Mouse (Mus musculus) forebrain, embryonic 10.5 days (tissue): Measurements from ENCODE around the gene Catsperg1. TPM values are rescaled to one million over a fixed set of nuclear protein-coding genes. Genes with fewer than 3 reads are reported as not detected.
"Not testable (repeated sequence)": the region's sequence is repeated elsewhere in the genome, so short reads cannot be mapped to it uniquely, and the experiment has no call there.

Source experiments
- DNase-seq: peaks from one replicate; pipeline ENCODE4 v3.0.0-alpha.2; 2017; ENCODE audit warnings: low spot score; ENCODE audit errors: extremely low spot score
- H3K27ac ChIP-seq: fragments of 300-500 bp; sonication (generic); 2 replicates; pipeline ENCODE4 v1.5.1; 2016; ENCODE audit warnings: mild to moderate bottlenecking
- H3K27me3 ChIP-seq: fragments of 300-500 bp; sonication (generic); 2 replicates; pipeline ENCODE4 v1.6.1; 2016; ENCODE audit warnings: mild to moderate bottlenecking; ENCODE audit not compliant: poor library complexity, severe bottlenecking
- H3K36me3 ChIP-seq: fragments of 300-500 bp; sonication (generic); replicated peaks from 2 replicates; pipeline ENCODE4 v1.6.1; 2016; ENCODE audit warnings: mild to moderate bottlenecking, moderate library complexity
- H3K4me1 ChIP-seq: fragments of 300-500 bp; sonication (generic); 2 replicates; pipeline ENCODE4 v1.6.1; 2016
- H3K4me3 ChIP-seq: fragments of 300-500 bp; sonication (generic); 2 replicates; pipeline ENCODE4 v1.5.1; 2016; ENCODE audit warnings: mild to moderate bottlenecking, moderate library complexity
- H3K9me3 ChIP-seq: fragments of 300-500 bp; sonication (generic); 2 replicates; pipeline ENCODE4 v1.6.1; 2016; ENCODE audit warnings: mild to moderate bottlenecking, moderate library complexity
- WGBS: fragments of 180-500 bp; shearing (Covaris S2); methylation state at CpG from one replicate; pipeline ENCODE4 v1.1.7; 2016; 5-methylcytosine and 5-hydroxymethylcytosine counted together
- polyA plus RNA-seq: library from polyadenylated mRNA; unstranded; fragments of >200 nt; fragmentation: Nextera tagmentation; extraction: Ambion mirVana; gene quantifications from 2 replicates; pipeline ENCODE4 v1.2.1, GENCODE M21; 2016

Gene Catsperg1
- polyA plus RNA-seq, 1 experiment from 2014 or later: 0.33 TPM

DNA sequence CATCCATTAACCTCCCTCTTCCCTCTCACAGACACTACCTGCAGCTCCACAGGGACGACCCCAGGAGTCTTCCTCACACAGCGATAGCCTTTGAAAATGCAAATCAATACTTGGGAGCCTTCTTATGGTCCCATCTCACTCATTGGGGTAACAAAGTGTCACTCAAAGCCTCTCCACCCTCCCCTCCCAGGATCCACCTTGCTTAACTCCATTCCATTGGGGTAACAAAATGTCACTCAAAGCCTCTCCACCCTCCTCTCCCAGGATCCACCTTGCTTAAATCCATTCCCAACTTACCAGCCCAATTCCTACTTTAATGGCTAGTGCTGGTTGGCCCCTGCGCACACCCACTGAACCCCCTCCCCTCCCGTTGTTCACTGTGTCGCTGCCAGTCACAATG, 55.6 kb downstream of the Catsperg1 start:
- peaks cover 49% of the 10 kb centered on the region for H3K4me1 ChIP-seq
- peaks cover 54% of the 10 kb centered on the region for H3K27me3 ChIP-seq
- no peak for DNase-seq
- H3K4me3 ChIP-seq: peak overlapping the region; percentile 19
- H3K9me3 ChIP-seq: peaks cover 9% of the 10 kb centered on the region; the same call in 1 of the 2 replicates
- peaks cover 34% of the 10 kb centered on the region for H3K36me3 ChIP-seq
- H3K27ac ChIP-seq: no peak overlapping the region
- WGBS: under 1% methylated on average over 5 of the region's 5 CpGs

DNA sequence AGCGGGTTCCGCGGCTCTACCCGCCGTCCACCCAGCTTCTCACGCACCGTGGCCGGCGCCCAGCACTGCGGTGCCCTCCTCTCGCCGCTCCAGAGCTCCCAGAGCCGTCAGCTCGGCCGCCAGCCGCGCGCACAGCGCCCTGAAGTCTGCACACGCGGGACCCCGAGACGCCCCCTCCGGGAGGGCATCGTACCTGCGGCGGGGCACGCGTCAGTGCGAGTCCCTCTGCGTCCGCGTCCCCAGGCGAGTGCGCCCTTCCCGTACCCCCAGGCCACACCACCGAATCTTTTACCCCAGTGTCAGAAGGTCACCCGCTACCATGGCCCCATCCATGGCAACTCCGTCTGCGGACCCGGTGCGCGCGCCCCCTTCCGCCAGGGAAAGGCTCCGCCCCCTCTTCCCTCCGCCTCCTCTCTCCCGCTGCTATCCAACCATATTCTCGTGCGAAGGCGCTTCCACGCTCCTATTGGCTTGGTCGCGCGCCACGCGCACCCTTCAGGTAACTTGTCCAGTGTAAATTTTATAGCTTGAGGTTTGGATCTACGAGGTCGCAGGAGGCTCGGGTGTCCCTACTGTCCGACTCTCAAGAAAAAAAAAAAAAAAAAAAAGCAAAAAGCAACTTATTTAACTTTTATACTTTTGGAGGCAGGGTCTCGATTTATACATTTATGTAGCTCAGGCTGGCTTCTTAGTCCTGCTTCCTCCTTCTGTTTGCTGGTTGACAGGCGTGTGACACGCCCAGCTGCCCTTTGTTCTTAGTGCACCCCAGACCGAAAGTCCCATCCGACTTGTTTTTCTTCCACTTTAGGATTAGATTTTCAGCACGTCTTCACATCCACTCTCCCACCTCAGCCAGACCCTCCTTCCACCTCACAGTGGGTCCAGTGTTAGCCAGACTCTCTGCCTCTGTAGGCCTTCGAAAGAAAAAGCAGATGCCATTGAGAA, 57.7 kb downstream of the Catsperg1 start, which contains the start of gene Fam98c:
TSS of gene Fam98c (minus strand) at position 397 of the 945 bp plus-strand sequence.
- peak; percentile 85 for DNase-seq
- Histone ChIP-seq H3K36me3 (peaks cover 17% of the 10 kb centered on the region), H3K9me3 (peaks cover 9% of the 10 kb centered on the region; the same call in 1 of the 2 replicates), H3K27ac (peak within 1 kb of the TSS; percentile 91), H3K27me3 (peaks cover 47% of the 10 kb centered on the region), H3K4me3 (peak within 1 kb of the TSS; percentile 87), H3K4me1 (peaks cover 40% of the 10 kb centered on the region)
- WGBS: 4% methylated on average over 68 of the region's 68 CpGs

DNA sequence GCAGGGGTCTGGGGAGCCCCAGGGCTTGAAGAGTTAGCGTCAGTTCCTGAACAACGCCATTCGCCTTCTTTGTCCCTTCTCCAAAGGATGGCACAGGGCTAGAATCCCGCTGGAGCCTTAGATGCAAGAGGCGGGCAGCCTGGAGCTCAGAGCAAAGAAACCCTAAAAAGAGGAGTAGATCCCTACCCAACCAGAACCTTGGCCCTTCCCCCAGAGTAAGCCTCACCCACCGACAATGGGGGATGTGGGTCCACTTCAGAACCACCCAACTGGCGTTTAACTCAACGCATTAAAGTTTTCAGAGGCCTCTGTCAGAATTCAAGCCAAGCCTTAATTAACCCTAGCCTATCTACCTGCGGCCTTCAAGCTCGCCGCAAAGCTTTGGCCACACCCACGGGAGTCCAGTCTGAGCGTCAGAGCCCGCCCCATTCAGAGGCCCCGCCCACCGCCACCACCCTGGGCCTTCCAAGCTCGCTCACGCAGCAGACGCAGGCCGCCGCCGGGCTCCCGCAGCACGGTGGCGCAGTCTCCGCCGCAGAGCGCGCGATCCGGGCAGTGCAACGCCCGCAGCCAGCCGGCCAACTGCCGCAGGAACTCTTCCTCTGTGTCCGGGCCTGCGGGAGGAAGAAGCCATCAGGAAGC, 58.5 kb downstream of the Catsperg1 start:
- peaks cover 13% of the 10 kb centered on the region for H3K36me3 ChIP-seq
- DNase-seq: peak; percentile 84
- peaks cover 44% of the 10 kb centered on the region for H3K27me3 ChIP-seq
- H3K9me3 ChIP-seq: peaks cover 9% of the 10 kb centered on the region; the same call in 1 of the 2 replicates
- WGBS: 7% methylated on average over 37 of the region's 37 CpGs
- H3K4me3 ChIP-seq: peak overlapping the region; percentile 87
- H3K27ac ChIP-seq: peak overlapping the region; percentile 91
- H3K4me1 ChIP-seq: peaks cover 40% of the 10 kb centered on the region

DNA sequence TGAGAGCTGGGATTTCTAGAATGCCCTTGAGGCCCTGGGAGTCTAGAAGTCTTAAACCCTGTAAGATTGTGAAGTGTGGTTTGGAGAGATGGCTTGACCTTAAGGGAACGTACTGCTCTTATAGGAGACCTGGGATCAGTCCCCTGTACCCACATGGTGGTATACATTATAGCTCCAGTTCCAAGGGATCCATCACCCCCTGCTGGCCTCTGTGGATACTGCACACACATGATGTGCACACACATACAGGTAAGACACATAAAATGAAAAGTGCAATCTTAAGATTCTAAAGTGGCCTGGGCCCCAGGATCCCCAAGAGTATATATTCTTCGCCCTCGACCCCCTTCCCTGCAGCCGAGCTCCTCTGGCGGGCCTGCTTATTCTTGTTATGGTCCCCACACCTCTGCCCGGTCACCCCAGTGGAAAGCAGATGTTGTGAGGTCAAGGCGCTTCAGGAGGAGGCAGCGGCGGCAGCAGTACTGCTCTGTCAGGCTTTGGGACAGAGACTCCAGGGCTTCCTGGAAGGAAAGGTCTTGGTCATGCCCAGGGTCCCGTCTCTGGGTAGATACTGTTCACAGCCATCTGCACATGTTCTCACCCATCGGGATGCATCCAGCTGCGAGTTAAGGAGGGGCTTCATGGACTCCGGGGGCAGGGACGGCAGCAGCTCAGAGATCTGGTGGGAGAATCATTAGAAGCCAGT, 59.7 kb downstream of the Catsperg1 start:
- Histone ChIP-seq H3K4me1 (peaks cover 34% of the 10 kb centered on the region), H3K9me3 (peaks cover 9% of the 10 kb centered on the region; the same call in 1 of the 2 replicates), H3K27ac (no peak overlapping the region), H3K27me3 (peaks cover 33% of the 10 kb centered on the region), H3K36me3 (peaks cover 13% of the 10 kb centered on the region), H3K4me3 (no peak overlapping the region)
- 94% methylated on average over 14 of the region's 14 CpGs for WGBS
- DNase-seq: no peak

DNA sequence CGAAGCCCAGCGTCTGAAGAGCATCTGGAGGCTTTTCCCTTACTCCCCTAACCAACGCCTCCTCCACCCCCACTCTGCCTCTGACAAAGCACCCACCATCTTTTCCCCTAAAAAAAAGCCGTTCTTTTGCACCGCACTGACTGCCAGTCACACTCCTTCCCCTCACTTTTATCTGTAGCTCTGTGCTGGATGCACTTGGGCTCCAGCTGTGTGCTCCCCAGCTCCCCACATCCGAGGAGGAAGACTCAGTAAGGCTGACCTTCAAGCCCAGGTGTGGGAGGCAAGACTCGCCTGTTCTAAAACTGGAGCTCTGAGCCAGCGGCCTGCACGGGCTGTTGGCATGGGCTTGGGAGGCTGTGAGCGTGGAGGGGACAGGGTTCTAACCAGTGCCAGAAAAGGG, 62.3 kb downstream of the Catsperg1 start:
- WGBS: 69% methylated on average over 10 of the region's 10 CpGs
- DNase-seq: no peak
- H3K36me3 ChIP-seq: peaks cover 13% of the 10 kb centered on the region
- H3K27me3 ChIP-seq: peaks cover 9% of the 10 kb centered on the region
- peaks cover 24% of the 10 kb centered on the region for H3K4me1 ChIP-seq
- H3K9me3 ChIP-seq: peaks cover 9% of the 10 kb centered on the region; the same call in 1 of the 2 replicates
- H3K4me3 ChIP-seq: no peak overlapping the region
- no peak overlapping the region for H3K27ac ChIP-seq

DNA sequence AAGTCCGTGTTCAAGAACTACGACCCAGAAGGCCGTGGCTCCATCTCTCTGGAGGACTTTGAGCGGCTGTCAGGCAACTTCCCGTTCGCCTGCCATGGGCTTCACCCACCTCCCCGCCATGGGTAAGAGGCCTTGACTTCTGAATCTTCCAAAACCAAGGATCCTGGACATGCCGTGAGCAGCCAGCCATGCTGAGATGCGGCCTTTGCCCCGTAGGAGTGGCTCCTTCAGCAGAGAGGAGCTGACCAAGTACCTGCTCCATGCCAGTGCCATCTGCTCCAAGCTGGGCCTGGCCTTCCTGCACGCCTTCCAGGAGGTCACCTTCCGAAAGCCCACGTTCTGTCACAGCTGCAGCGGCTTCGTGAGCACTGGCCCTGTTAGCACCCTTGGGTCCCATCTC, 65.1 kb downstream of the Catsperg1 start:
- H3K4me1 ChIP-seq: 0 out of 2 replicates have a peak, but pooled peaks cover 5% of the 10 kb centered on the region
- 0 out of 2 replicates have a peak, but pooled peaks cover 6% of the 10 kb centered on the region for H3K36me3 ChIP-seq
- DNase-seq: no peak
- 93% methylated on average over 15 of the region's 15 CpGs for WGBS
- peaks cover 3% of the 10 kb centered on the region; the same call in 1 of the 2 replicates for H3K9me3 ChIP-seq
- no peaks in the 10 kb centered on the region for H3K27me3 ChIP-seq
- H3K4me3 ChIP-seq: no peak overlapping the region
- H3K27ac ChIP-seq: no peak overlapping the region

DNA sequence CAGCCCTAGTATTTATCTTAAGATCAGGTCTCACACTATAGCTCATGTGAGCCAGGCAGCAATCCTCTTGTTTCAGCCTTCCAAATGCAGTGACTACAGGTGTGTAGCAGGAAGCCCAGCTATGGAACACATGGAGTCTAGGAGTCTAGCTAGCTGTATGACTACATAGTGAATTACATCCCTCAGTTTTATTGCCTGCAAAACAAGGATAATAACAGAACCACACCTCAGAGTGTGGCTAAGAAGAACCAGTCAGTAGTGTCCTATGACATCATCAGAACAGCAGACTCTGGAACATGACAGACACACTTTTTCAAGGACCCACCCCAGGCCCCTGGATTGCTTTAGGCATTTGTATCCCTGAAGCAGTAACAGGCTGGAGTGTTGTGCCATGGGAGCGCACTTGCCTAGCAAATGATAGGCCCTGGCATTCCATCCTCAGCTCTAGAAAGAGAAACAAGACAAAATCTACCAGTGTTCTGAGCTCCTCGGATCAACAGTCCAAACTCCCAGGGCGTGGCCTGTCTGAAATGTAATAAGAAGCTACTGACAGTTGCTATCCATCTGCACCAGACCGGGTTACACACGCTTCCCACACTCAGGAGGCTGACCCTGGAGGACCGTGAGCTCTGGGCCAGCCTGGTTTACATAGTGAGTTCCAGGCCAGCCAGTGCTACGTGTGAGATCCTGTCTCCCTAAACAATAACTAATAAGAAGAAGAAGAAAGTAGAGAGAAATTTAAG, 67.0 kb downstream of the Catsperg1 start:
- 91% methylated on average over 7 of the region's 7 CpGs for WGBS
- no peaks in the 10 kb centered on the region for H3K36me3 ChIP-seq
- 0 out of 2 replicates have a peak, but pooled peaks cover 5% of the 10 kb centered on the region for H3K4me1 ChIP-seq
- H3K27me3 ChIP-seq: no peaks in the 10 kb centered on the region
- no peak overlapping the region for H3K27ac ChIP-seq
- H3K4me3 ChIP-seq: no peak overlapping the region
- H3K9me3 ChIP-seq: no peaks in the 10 kb centered on the region
- DNase-seq: no peak

DNA sequence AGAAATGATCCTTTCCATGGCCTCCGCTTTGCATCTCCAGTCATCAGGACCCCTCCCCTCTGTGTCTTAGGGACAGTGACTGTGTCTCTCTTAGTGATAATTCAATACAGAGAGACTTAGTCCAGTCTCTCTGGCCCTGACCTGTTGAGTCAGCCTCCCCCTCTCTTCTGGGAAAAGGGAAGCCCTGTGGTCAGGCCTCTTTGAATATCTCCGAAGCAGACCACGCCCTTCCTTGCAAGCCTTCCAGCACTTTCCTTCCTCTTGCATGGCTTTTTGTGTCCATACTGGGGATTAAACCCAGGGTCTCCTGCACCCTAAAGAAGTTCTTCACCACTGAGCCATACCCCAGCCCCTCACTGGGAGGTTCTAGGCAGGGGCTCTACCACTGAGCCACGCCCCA, 69.8 kb downstream of the Catsperg1 start:
- H3K36me3 ChIP-seq: no peaks in the 10 kb centered on the region
- no peak overlapping the region for H3K4me3 ChIP-seq
- DNase-seq: no peak
- H3K4me1 ChIP-seq: 0 out of 2 replicates have a peak, but pooled peaks cover 5% of the 10 kb centered on the region
- H3K9me3 ChIP-seq: no peaks in the 10 kb centered on the region
- H3K27ac ChIP-seq: no peak overlapping the region
- no peaks in the 10 kb centered on the region for H3K27me3 ChIP-seq
- WGBS: 91% methylated on average over 4 of the region's 4 CpGs

DNA sequence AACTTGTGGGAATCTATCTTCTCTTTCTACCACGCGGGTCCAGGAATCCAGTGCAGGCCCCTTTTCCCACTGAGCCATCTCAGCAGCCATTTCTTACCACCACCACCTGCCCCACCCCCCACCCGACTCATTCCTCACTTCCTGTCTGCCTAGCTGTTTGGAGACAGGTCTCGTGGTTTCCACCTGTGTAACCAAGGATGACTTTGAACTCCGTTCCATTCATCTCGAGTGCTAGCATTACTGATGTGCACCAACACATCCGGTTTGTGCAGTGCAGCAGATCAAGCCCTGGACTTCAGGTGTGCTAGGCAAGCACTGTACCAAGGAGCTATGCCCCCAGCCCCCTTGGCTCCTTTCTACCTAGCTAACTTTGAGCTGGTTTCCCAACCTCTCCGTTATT, 72.4 kb downstream of the Catsperg1 start:
- WGBS: 88% methylated on average over 8 of the region's 8 CpGs

DNA sequence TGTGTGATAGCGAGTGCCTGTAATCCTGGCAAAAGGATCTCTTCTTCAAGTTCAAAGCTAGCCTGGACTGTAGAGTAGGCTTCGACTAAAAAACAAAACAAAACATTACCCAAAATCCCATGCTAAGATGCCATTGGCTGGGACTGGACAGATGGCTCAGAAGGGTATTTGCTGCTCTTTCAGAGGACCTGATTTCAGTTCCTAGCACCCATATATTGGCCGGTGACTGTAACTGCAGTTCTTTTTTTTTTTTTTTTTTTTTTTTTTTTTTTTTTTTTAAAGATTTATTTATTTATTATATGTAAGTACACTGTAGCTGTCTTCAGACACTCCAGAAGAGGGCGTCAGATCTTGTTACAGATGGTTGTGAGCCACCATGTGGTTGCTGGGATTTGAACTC, 74.6 kb downstream of the Catsperg1 start:
- not testable (repeated sequence) for DNase-seq, H3K36me3 ChIP-seq, H3K4me3 ChIP-seq, H3K27ac ChIP-seq, H3K9me3 ChIP-seq
- Histone ChIP-seq H3K4me1 (peaks cover 17% of the 10 kb centered on the region), H3K27me3 (peaks cover 32% of the 10 kb centered on the region)
- 92% methylated on average over 3 of the region's 4 CpGs for WGBS

More for the DNA sequence above, 72.4 kb downstream of the Catsperg1 start:
- DNase-seq: no peak
- H3K4me1 ChIP-seq: peaks cover 3% of the 10 kb centered on the region; the same call in 1 of the 2 replicates
- no peaks in the 10 kb centered on the region for H3K36me3 ChIP-seq
- no peak overlapping the region for H3K4me3 ChIP-seq
- no peaks in the 10 kb centered on the region for H3K9me3 ChIP-seq
- H3K27me3 ChIP-seq: peaks cover 11% of the 10 kb centered on the region
- no peak overlapping the region for H3K27ac ChIP-seq

DNA sequence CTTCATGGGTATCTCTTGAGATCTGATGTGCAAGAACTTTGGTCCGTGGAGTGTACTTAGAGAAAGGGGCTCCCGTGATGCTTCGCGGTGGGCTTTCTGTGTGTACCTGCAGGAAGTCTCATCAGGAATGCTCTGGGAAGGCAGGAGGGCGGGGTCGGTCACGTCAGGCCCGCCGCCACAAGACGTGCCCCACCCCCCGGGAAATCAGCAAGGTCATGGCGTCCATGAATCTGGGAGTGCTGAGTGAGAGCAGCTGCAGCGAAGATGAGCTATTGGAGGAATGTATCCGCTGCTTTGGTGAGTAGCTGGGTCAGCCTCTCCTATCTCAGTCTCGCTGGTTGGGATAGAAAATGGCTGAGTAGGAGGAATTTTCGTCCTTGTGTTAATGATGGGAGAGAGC, 76.4 kb downstream of the Catsperg1 start:
- H3K36me3 ChIP-seq: no peaks in the 10 kb centered on the region
- no peak overlapping the region for H3K27ac ChIP-seq
- DNase-seq: no peak
- 49% methylated on average over 16 of the region's 16 CpGs for WGBS
- peaks cover 21% of the 10 kb centered on the region for H3K4me1 ChIP-seq
- H3K4me3 ChIP-seq: no peak overlapping the region
- H3K9me3 ChIP-seq: no peaks in the 10 kb centered on the region
- H3K27me3 ChIP-seq: peaks cover 37% of the 10 kb centered on the region
